Mouse (Mus musculus): ENCODE data around the gene Abcc1.

GRCm38 (mm10) chr16:14316884-14317876, 44.2 kb upstream of the Abcc1 start, which contains the start of gene Fopnl:
- TF ChIP-seq CTCF (IDR thresholded peaks at IDR 0.05; ENCODE audit: low read depth, low read length) (no peak), POLR2A (IDR thresholded peaks at IDR 0.05; ENCODE audit: borderline replicate concordance, low read depth, low read length) (no peak)

Data from bone marrow macrophage, adult 2 months (primary cell).